Mouse (Mus musculus) stomach, postnatal 0 days (tissue): ENCODE measurements around the gene Sort1.

Experiments
- CTCF ChIP-seq: IDR thresholded peaks from 2 replicates; pipeline ENCODE4 v1.5.1; 2016; ENCODE audit warnings: antibody characterized with exemption, low read depth, mild to moderate bottlenecking, moderate library complexity
- EP300 ChIP-seq: optimal IDR thresholded peaks from 2 replicates; pipeline ENCODE3; 2016; ENCODE audit warnings: antibody characterized with exemption

GRCm38 (mm10) chr3:108304747-108305146 is 20.9 kb downstream of the Sort1 start:
- no peak for TF ChIP-seq CTCF
- TF ChIP-seq EP300: no peak
